Mouse (Mus musculus) forebrain, embryonic 15.5 days (tissue): Measurements from ENCODE around the gene Dpf2. TPM values are rescaled to one million over a fixed set of nuclear protein-coding genes. Genes with fewer than 3 reads are reported as not detected.

ENCODE experiments used
- ATAC-seq: fragments of 200-750 bp; cut with Nextera tagmentation; replicated peaks from 2 replicates; pipeline ENCODE4 v1.8.0; 2017; ENCODE audit warnings: mild to moderate bottlenecking, moderate TSS enrichment, moderate library complexity
- H3K27ac ChIP-seq: fragments of 300-500 bp; sonication (generic); replicated peaks from 2 replicates; pipeline ENCODE4 v1.5.1; 2015; ENCODE audit warnings: mild to moderate bottlenecking, inconsistent platforms
- H3K27me3 ChIP-seq: fragments of 300-500 bp; sonication (generic); 2 replicates; pipeline ENCODE4 v1.6.1; 2015; ENCODE audit warnings: inconsistent platforms
- H3K36me3 ChIP-seq: fragments of 300-500 bp; sonication (generic); 2 replicates; pipeline ENCODE4 v1.6.1; 2015; ENCODE audit warnings: mild to moderate bottlenecking, inconsistent platforms
- H3K4me1 ChIP-seq: fragments of 300-500 bp; sonication (generic); 2 replicates; pipeline ENCODE4 v1.6.1; 2015; ENCODE audit warnings: inconsistent platforms
- H3K4me2 ChIP-seq: fragments of 300-500 bp; sonication (generic); replicated peaks from 2 replicates; pipeline ENCODE4 v1.6.1; 2015; ENCODE audit warnings: mild to moderate bottlenecking, inconsistent platforms
- H3K4me3 ChIP-seq: fragments of 300-500 bp; sonication (generic); 2 replicates; pipeline ENCODE4 v1.5.1; 2015; ENCODE audit warnings: mild to moderate bottlenecking, inconsistent platforms
- H3K9ac ChIP-seq: fragments of 300-500 bp; sonication (generic); replicated peaks from 2 replicates; pipeline ENCODE4 v1.6.1; 2015; ENCODE audit warnings: mild to moderate bottlenecking, inconsistent platforms
- H3K9me3 ChIP-seq: fragments of 300-500 bp; sonication (generic); 2 replicates; pipeline ENCODE4 v1.6.1; 2016; ENCODE audit warnings: inconsistent platforms
- WGBS: fragments of 180-500 bp; shearing (Covaris S2); methylation state at CpG from one replicate; pipeline ENCODE4 v1.1.7; 2015; ENCODE audit warnings: mixed read lengths; 5-methylcytosine and 5-hydroxymethylcytosine counted together
- polyA plus RNA-seq: library from polyadenylated mRNA; unstranded; fragments of >200 nt; fragmentation: Nextera tagmentation; extraction: Ambion mirVana; gene quantifications from 2 replicates; pipeline ENCODE4 v1.2.1, GENCODE M21; 2015

Gene Dpf2
- 120 and 137 TPM in 2 replicates for polyA plus RNA-seq

DNA sequence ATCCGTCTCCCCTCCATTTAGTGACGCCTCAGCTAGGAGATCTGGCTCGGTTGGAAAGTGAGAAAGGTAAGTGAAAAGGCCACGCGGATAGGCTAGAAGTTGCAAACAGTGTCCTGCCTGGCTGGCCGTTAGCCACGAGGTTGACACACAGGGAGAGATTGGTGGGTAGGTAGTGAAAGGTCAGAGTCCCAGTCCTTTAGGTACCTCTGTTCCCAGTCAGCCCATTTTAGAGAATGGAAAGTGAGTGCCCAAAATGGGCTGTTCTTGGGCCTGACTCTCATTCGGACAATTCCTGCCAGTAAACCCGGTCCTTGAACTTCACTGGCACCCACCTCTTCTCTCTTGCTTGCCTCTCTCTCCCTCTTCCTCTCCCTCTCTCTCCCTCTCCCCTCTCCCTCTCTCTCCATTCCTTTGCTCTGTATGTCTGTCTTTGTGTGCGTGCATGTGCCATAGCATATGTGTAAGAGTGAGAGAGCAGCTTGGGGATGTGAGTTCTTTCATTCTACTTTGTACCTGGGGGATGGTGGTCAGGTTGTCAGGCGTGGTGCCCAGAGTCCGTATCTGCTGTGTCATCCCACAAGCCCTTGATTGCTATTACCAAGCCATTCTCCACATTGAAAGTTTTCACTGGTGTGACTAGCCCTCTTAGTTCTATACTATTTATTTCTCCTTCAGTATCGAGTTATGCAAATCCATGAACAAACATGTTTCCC is at the start of gene Dpf2:
TSS of gene Dpf2 (minus strand) at position 4 of the 713 bp plus-strand sequence.
- peak within 1 kb of the TSS; percentile 81 for H3K27ac ChIP-seq
- peaks cover 8% of the 10 kb centered on the region for H3K36me3 ChIP-seq
- WGBS = 21% methylated on average over 13 of the region's 13 CpGs
- no peaks in the 10 kb centered on the region for H3K9me3 ChIP-seq
- H3K4me1 ChIP-seq = peaks cover 32% of the 10 kb centered on the region
- ATAC-seq = peak; percentile 15; the same call in 1 of the 2 replicates
- peak within 1 kb of the TSS; percentile 90 for H3K9ac ChIP-seq
- peak within 1 kb of the TSS; percentile 94 for H3K4me3 ChIP-seq
- H3K4me2 ChIP-seq = peak within 1 kb of the TSS; percentile 73
- no peaks in the 10 kb centered on the region for H3K27me3 ChIP-seq

- no peaks in the 10 kb centered on the region for H3K27me3 ChIP-seq
- peaks cover 16% of the 10 kb centered on the region; the same call in 1 of the 2 replicates for H3K36me3 ChIP-seq
- H3K27ac ChIP-seq = no peak overlapping the region
- H3K9ac ChIP-seq = no peak overlapping the region
- H3K4me2 ChIP-seq = no peak overlapping the region
- ATAC-seq = no peak
- peaks cover 2% of the 10 kb centered on the region for H3K4me1 ChIP-seq
- no peak overlapping the region for H3K4me3 ChIP-seq
- 90% methylated on average over 5 of the region's 5 CpGs for WGBS
- no peaks in the 10 kb centered on the region for H3K9me3 ChIP-seq
Observed at GRCm38 (mm10) chr19:5957371-5957770, 44.6 kb upstream of the Dpf2 start.

DNA sequence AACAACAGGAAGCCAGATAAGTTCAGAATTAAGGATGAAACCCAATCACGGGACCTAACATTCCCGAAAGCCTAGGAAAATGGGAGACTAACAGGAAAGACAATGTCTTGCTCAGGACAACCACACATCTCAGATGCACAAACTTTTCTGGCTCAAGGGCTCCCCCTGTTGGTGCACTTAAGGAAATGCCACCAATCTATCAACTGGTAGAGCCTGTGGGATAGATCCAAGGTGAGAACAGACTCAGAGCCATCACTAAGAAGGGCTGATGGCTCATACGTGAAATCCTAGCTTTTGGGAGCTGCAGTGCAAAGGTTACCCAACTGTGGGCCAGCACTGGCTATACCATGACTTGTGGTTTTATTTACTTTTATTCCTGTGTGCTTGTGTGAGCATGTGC is 43.9 kb upstream of the Dpf2 start:
- Histone ChIP-seq H3K4me2 (no peak overlapping the region), H3K4me3 (no peak overlapping the region), H3K4me1 (no peaks in the 10 kb centered on the region), H3K27ac (no peak overlapping the region), H3K36me3 (peaks cover 17% of the 10 kb centered on the region; the same call in 1 of the 2 replicates), H3K9me3 (no peaks in the 10 kb centered on the region), H3K9ac (no peak overlapping the region), H3K27me3 (no peaks in the 10 kb centered on the region)
- ATAC-seq = 0 out of 2 replicates have a peak, but pooled peaks have one; percentile 11
- WGBS = 25% methylated on average over 3 of the region's 3 CpGs

DNA sequence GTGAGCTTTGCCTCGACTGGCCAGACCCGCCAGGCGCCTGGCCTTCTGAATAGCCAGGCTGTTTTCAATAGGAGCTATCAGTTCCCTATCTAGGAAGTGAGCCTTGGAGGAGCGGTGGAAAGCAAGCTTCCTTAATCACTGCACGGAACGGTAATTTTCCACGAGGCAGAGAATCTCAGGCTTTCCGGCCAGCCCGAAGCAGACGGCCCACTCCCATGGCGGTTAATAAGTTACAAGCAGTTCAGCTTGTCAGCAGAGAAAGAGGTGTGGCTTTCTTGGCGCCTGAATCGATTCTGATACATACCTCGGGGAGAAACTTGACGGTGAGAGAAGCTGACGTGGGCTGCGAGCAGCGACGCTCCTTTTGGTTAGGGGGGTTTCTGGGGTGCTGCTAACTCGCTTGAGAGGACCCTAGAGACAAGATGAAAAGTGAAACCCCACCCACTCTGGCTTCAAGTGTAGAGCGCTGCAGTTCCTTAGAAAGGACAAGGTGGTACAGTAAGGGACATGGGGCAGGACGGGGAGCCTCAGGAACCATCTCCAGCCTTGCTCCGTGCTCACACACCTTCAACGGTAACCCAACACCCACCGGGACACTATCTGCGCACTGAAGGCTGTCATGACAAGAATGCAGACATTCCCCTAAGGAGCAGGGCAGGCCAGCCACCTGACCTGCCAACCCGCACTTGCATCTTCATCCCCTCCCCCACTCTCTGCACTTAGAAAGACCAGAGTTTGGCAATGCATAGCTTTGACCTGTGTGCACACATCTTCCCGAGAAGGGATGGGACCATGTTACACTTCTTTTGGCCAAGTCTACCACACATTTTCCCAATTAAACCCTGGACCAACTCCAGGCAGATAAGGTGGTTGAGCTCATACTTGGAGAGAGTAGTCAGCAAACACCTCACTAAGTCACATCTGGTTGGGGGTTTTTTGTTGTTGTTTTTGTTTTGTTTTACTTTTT is 43.2 kb upstream of the Dpf2 start:
- no peak overlapping the region for H3K9ac ChIP-seq
- no peaks in the 10 kb centered on the region for H3K27me3 ChIP-seq
- no peak overlapping the region for H3K27ac ChIP-seq
- 89% methylated on average over 28 of the region's 28 CpGs for WGBS
- peaks cover 18% of the 10 kb centered on the region; the same call in 1 of the 2 replicates for H3K36me3 ChIP-seq
- H3K4me2 ChIP-seq = no peak overlapping the region
- H3K4me3 ChIP-seq = no peak overlapping the region
- ATAC-seq = no peak
- no peaks in the 10 kb centered on the region for H3K4me1 ChIP-seq
- H3K9me3 ChIP-seq = no peaks in the 10 kb centered on the region

DNA sequence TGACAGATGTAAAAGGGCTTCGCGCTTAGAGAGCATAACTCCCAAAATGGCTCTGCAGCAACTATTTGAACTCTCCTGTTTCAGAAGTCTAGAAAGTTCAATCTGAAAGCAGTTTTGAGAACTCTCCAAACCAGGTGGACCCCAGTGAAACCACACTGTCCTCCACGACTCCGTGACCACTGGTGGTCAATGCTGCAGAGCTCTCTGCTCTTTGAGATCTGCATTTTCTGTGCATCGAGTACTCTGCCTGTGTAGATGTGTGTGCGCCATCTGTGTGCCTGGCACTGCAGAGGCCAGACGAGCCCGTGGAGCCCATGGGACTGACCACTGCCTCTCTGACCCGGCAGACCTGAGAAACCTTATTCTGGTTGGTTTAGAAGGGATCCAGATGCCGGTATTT is 42.1 kb upstream of the Dpf2 start:
- Histone ChIP-seq H3K27ac (no peak overlapping the region), H3K9me3 (no peaks in the 10 kb centered on the region), H3K4me1 (no peaks in the 10 kb centered on the region), H3K9ac (no peak overlapping the region), H3K27me3 (no peaks in the 10 kb centered on the region), H3K4me3 (no peak overlapping the region), H3K4me2 (no peak overlapping the region), H3K36me3 (peaks cover 27% of the 10 kb centered on the region; the same call in 1 of the 2 replicates)
- WGBS = 96% methylated on average over 10 of the region's 10 CpGs
- ATAC-seq = no peak

DNA sequence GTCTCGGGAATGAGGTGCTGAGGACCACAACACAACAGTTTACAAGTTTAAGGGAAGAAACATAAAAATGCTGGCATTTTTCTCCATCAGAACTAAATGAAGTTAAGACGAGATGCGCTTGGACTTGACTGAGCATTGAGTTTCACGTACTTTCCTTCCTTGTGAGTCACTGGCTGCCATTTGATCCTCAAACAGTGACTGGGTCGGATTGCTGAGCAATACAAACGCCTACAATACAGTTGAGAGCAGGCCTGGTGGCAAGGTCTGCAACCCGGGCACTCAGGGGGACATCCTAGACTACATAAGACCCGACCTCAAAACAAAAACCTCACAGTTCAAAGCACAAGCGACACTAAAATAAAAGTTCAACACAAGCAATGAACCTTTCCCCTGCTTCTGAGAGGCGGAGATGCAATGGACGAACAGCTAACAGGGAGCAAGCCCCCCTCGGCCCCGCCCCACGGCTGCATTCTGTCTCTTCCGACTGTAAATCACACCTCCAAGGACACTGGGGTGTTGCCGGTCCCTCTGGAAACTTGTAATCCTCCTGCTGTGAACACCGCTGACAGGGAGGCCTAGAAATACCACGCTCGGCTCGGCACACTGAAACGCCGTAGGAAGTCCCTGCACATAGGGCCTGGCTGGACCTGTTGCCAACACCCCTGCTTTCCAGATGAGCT is 41.4 kb upstream of the Dpf2 start:
- Histone ChIP-seq H3K27me3 (no peaks in the 10 kb centered on the region), H3K9ac (no peak overlapping the region), H3K4me1 (no peaks in the 10 kb centered on the region), H3K36me3 (peaks cover 27% of the 10 kb centered on the region; the same call in 1 of the 2 replicates), H3K4me2 (no peak overlapping the region), H3K4me3 (no peak overlapping the region), H3K27ac (no peak overlapping the region), H3K9me3 (no peaks in the 10 kb centered on the region)
- WGBS = 91% methylated on average over 22 of the region's 22 CpGs
- ATAC-seq = no peak

- Histone ChIP-seq H3K9ac (no peak overlapping the region), H3K4me1 (no peaks in the 10 kb centered on the region), H3K36me3 (peaks cover 19% of the 10 kb centered on the region; the same call in 1 of the 2 replicates), H3K9me3 (no peaks in the 10 kb centered on the region), H3K27ac (no peak overlapping the region), H3K4me3 (no peak overlapping the region), H3K4me2 (no peak overlapping the region), H3K27me3 (no peaks in the 10 kb centered on the region)
- no peak for ATAC-seq
- 93% methylated on average over 19 of the region's 19 CpGs for WGBS
Observed at GRCm38 (mm10) chr19:5953201-5953770, 40.5 kb upstream of the Dpf2 start.

DNA sequence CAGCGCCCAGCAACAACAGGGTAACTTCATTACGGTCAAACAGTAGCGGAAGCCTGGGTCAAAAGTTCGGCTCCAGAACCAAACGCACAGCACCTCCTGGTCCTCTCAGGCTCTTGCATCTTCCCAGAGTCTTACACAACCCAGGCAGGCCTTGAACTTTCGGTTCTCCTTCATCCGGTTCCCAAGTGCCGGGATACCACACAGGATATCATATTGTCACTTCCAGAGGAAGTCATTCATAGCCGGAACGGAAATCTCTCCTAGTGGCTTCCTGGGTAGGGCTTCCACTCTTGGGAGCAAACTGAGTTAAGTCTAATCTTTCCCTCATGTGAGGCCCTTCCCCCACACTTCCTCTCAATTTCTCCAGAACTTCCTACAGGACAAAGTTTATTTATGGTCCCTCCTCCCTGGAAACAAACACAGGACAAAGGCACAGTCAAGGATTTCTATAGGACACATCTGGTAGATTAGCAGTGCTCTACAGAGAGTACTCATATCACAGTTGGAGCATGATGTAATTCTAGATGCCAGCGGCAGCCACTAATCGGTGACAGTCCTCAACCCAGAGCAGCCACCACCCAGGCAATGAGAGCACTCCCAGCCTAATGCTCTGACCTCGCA is 39.4 kb upstream of the Dpf2 start:
- Histone ChIP-seq H3K9me3 (no peaks in the 10 kb centered on the region), H3K36me3 (peaks cover 16% of the 10 kb centered on the region; the same call in 1 of the 2 replicates), H3K4me1 (no peaks in the 10 kb centered on the region), H3K4me3 (no peak overlapping the region), H3K9ac (no peak overlapping the region), H3K27ac (no peak overlapping the region), H3K4me2 (no peak overlapping the region), H3K27me3 (no peaks in the 10 kb centered on the region)
- 89% methylated on average over 13 of the region's 13 CpGs for WGBS
- ATAC-seq = no peak

- Histone ChIP-seq H3K36me3 (peaks cover 16% of the 10 kb centered on the region; the same call in 1 of the 2 replicates), H3K9ac (no peak overlapping the region)
- ATAC-seq = no peak
Observed at GRCm38 (mm10) chr19:5951631-5952030, 38.8 kb upstream of the Dpf2 start.

GRCm38 (mm10) chr19:5950218-5950617 is 37.4 kb upstream of the Dpf2 start:
- Histone ChIP-seq H3K9me3 (no peaks in the 10 kb centered on the region), H3K4me2 (no peak overlapping the region), H3K27ac (no peak overlapping the region), H3K9ac (no peak overlapping the region), H3K27me3 (no peaks in the 10 kb centered on the region), H3K36me3 (peaks cover 16% of the 10 kb centered on the region; the same call in 1 of the 2 replicates), H3K4me1 (no peaks in the 10 kb centered on the region), H3K4me3 (no peak overlapping the region)
- no peak for ATAC-seq
- 95% methylated on average over 11 of the region's 11 CpGs for WGBS

More at GRCm38 (mm10) chr19:5951631-5952030, 38.8 kb upstream of the Dpf2 start:
- 92% methylated on average over 16 of the region's 16 CpGs for WGBS
- Histone ChIP-seq H3K9me3 (no peaks in the 10 kb centered on the region), H3K4me3 (no peak overlapping the region), H3K4me1 (no peaks in the 10 kb centered on the region), H3K4me2 (no peak overlapping the region), H3K27ac (no peak overlapping the region), H3K27me3 (no peaks in the 10 kb centered on the region)

GRCm38 (mm10) chr19:5945891-5946290 is 33.1 kb upstream of the Dpf2 start:
- H3K9ac ChIP-seq = no peak overlapping the region
- no peak overlapping the region for H3K4me2 ChIP-seq
- H3K27ac ChIP-seq = no peak overlapping the region
- 87% methylated on average over 8 of the region's 8 CpGs for WGBS
- no peaks in the 10 kb centered on the region for H3K27me3 ChIP-seq
- ATAC-seq = no peak
- no peaks in the 10 kb centered on the region for H3K9me3 ChIP-seq
- no peak overlapping the region for H3K4me3 ChIP-seq
- H3K4me1 ChIP-seq = no peaks in the 10 kb centered on the region
- H3K36me3 ChIP-seq = peaks cover 9% of the 10 kb centered on the region; the same call in 1 of the 2 replicates
